Mouse (Mus musculus) cerebellum, adult 11-12 months (tissue): ENCODE measurements around the gene Efemp2.

ENCODE experiments used
- DNase-seq: peaks from one replicate; pipeline ENCODE4 v3.0.0; 2022

Efemp2 gene

DNA sequence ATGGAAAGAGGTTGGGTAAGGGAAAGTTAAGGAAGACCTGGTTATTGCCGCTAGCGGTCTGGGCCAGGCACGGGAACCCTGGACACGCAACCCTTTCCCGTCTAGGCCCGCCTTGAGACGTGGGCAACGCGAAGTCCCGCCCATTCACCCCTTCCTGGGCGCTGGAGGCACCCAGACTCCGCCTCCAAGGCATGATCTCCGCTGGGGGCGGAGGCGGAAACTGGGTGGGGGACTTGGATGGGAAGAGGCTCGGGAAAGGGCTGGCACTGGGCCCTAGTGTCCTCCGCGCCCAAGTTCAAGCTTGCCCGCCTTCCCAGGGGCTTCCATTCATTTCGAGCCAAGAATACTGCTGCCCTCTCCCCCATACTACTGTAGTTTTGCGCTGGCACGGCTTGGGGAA, at the start of gene Efemp2:
TSS of gene Efemp2 (plus strand) at position 235 of the 400 bp plus-strand sequence.
- DNase-seq = peak; percentile 79

DNA sequence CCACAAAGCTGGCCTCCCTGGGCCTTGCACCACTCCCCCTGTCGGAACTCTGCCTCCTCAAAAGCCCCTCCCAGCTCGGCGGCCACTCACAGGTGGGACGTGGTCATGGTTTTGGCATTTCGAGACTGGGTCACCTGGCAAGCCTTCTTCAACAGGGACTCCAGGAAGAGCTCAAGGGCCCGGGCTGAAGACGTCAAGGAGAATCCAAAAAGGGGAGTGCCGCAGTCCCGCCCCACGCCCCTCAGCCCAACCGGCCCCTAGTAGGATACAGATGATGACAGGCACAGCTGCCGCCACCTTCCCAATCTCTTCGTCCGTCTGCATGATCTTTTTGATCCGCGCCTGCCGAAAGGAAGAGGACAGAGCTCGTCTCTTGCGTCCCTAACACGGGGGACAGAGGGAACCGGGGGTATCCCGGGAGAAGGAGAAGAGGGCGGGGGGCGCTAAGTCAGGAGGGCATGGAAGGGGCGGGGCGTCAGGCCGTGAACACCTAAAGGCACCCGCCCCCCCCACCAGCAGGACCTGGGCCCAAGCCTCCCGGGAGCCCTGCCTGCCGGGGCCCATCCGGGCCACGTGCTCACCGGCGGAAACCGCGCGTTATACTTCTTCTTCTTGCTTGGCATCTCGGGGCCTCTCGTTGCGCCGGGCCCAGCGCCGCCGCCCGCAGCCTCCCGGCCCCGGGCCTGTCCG, 49.5 kb upstream of the Efemp2 start:
- DNase-seq = peak; percentile 86

DNA sequence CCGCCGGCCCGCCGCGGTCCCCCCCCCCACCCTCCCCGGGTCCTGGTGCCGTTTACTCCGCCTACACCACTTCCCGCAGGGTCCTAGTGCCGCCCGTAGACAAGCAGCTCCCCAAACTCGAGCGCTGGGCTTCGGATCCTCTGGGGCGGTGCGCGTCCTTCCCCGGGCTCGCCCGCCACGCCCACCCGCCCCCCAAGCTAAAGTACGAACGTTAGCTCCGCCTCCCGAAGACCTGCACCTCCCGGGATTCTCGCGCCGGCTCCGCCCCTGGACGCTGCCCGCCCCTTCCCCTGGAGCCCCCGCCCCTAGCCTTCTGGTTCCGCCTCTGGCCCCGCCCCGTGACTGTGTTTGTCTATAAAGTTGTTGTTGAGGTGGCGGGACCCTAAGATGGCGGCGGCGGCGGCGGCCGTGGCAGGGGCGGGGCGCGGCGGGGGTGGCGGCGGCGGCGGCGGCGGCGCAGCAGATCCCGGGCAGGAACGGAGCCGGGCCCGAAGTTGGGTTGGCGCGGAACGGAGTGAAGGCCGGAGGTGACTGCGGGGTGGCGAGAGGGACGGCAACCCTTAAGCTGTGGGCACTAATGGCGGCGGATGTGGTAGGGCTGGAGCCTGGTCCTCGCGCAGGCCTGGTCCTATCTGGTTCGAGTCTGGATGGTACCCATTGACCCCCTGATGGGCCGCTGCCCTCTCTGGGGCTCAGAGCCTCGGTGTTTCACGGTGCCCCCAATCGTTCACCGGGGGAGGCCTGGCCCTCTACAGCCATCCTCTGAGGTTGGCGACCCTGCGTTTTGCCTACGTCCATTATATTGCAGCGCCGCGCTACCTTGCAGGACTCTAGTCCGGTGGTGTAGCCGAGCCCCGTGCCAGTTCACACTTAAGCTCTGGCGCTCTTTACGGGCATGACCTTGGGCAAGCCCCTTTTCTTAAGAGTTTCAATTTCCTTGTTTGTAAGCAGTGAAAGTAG, 48.7 kb upstream of the Efemp2 start, which contains the start of the genes Drap1 and AI837181:
TSS of gene Drap1 (minus strand) at position 198 of the 960 bp plus-strand sequence.
TSS of gene AI837181 (plus strand) at position 363 of the 960 bp plus-strand sequence.
- peak; percentile 90 for DNase-seq

DNA sequence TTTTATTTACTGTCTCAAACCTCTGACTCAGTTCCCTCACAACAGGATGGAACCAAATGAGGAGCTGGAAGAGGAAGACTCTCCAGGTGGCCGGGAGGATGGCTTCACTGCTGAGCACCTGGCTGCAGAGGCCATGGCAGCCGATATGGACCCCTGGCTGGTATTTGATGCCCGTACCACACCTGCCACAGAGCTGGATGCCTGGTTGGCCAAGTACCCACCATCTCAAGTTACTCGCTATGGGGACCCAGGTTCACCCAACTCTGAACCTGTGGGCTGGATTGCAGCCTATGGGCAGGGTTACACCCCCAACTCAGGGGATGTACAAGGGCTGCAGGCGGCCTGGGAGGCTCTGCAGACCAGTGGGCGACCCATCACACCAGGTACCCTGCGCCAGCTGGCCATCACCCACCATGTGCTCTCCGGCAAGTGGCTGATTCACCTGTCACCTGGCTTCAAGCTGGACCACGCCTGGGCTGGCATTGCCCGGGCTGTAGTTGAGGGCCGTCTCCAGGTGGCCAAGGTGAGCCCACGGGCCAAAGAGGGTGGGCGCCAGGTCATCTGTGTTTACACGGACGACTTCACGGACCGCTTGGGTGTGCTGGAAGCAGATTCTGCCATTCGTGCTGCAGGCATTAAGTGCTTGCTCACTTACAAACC, 47.7 kb upstream of the Efemp2 start:
- DNase-seq = peak; percentile 74

DNA sequence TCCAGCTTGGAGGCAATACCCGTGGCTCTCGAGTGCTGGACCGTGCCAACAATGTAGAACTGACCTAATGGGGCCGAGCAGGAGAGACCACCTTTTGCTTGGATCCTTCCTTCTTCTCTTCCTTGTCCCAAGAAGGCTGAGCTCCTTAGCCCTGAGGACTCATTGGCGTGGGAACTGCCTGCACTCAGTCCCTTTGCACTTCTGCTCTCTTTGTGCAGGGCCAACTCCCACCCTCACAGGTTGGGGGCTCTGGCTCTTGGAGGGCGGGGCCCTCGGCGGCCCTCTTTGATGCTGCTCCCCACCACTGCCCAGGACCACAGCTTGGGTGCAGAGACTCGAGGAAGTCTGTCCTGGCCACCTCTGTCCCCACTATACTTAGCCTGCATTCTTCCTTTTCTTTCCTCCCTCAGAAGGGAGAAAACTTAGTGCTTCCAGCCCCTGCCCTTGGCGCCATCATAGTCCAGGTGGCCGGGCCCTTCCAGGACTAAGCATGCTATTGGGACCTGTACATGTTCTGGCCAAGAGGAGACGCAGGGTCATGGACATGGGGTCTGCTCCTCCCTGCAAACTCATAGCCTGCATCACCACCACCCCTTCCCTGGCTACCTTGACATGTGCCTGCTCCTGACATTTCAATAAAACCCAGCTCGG, 47.0 kb upstream of the Efemp2 start:
- peak; percentile 48 for DNase-seq

DNA sequence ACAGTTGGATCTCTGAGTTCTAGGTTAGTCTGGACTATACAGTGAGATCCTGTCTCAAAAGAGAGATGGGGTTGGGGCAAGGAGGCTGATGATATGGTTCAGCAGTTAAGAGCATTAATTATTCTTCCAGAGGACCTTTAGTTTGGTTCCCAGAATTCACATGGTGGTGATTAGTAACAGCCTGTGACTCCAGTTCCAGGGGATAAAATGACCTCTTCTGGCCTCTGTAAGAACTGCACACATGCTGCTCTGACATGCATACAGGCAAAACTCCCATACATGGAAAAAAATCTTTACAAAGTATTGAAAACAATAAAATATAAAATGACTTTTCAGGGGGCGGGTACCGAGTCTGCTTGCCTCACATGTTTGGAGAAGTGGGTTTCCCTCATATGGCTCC, 45.7 kb upstream of the Efemp2 start:
- no peak for DNase-seq

DNA sequence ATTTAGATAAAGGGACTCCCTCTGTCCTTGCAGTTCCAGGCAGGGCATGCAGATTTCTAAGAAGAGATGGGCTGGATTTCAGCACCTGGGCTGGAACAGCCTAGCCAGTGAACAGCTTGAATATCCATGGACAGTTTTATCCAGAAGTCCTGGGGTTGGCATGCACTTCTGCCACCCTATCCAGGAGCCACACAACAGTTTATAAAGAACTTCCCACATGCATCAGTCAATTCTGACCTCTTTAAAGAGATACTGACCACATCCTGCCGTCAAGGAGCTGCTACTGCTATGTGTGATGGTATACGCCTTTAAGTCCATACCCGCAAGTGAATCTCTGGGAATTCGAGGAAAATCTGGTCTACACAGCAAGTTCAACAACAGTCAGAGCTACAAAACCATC, 44.5 kb upstream of the Efemp2 start:
- DNase-seq = no peak

DNA sequence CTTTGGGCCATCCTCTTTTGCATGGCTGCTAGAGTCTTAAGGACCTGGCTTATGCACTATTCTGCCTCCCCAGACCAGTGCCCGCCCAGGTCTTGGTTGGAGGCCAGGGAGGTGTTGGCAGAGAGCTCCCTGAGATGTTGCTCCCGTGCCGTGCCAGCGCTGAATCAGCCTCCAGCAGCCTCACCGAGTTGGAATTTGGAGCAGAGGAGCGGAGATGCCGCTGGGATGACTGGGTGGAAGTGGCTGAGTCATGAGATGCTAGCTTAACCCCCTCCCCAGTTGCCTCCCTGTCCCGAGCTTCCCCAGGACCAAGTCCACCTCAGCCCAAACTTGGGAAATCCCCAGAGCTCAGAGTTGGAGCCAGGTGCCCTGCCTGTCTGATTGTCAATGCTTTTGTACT, 43.9 kb upstream of the Efemp2 start:
- DNase-seq = peak; percentile 70

DNA sequence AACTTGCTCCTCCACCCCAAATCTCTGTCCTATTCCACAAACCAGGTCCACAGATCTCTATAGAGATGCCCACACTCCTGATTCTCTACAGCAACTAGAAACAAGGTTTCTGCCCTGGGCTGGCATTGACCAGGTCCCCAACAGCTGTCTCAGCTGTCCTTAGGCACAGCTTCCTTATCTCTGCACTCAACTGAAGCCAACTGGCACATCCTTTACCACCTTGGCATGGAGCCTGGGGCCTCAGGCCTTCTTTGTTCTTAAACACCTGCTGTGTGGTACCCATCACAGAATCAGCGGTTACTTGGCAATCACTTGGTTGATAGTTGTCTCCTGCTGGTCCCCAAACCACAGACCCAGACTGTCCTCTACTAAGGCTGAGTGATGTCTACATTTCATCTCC, 43.3 kb upstream of the Efemp2 start:
- no peak for DNase-seq

DNA sequence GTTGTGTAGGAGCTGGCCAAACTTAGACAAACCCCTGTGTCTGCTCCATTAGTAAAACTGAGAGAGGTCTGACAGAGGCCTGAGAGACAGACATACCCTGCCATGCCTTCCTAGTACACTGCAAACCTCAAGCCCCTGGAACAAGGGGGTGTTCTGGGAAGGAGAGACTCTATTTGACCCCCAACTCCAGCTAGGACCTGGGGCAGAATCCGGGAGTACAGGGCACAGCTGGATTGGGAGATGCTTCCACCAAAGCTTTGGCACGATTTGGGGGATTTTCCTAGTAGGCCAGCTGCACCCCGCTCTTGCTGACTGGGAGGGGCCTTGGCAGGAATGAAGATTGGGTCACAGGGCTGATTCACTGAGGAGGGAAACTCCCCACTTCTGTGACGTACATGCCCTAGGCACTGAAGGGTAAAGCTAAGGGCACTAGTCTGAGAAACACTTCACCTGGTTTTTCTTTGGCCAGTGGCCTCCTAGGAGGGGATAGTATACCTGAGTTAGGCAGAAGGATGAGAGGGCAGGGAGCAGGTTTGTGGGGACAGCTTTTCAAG, 41.8 kb upstream of the Efemp2 start:
- DNase-seq = no peak

DNA sequence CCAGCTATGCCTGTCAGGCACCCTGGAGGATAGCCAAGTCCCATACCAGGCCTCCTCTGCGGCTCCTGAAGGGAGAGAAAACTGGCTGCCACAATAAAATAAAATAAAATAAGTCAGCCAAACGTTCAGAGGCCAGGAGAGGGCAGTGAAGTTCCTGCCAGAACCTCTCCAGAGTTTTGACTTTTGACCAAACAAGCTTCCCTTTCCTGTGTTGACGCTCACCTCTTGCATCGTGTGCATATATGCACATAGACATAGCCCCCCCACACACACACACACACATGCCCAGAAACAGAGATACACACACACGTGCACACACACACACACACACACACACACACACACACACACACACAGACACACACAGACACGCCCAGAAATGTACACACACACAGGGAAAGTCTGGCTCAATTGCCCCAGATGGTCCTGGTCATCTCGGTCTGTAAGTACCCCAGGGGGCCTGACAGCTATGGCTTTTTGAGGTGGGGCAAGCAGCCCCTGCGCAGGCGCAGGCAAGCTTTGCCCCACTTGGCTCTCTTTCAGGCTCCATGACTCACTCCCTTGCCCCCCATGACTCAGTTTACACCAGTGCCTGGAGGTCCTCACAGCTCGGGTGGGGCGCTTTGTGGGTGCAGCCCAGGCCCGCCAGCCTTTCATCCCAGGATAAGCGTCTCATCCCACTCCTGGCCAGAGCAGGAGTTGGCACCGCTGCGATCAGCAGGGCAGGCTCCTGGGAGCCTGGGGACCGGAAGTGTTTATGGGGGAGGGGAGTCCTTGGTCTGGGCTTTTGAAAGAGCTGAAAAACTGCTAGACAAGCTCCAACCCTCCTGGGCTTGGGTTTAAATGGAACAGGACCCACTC, 40.5 kb upstream of the Efemp2 start:
- peak; percentile 58 for DNase-seq

DNA sequence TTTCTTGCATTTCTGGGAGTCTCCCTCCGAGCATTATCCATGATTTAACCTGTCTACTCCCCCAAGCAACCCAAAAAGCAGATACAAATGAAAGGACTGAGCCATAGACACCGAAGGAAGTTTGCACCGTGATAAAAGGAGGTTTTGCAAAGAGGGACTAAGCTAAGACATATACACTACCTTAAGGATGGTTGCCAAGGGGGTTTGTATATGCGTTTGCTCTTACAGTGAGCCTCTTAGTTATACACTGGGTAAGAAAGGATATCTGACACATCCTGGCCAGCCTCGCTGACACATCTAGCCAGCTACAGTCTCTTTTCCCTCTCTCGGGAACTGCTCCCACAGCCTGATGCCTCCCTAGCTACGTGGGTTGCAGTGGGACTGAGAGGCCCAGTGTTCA, 39.8 kb upstream of the Efemp2 start:
- DNase-seq = no peak

DNA sequence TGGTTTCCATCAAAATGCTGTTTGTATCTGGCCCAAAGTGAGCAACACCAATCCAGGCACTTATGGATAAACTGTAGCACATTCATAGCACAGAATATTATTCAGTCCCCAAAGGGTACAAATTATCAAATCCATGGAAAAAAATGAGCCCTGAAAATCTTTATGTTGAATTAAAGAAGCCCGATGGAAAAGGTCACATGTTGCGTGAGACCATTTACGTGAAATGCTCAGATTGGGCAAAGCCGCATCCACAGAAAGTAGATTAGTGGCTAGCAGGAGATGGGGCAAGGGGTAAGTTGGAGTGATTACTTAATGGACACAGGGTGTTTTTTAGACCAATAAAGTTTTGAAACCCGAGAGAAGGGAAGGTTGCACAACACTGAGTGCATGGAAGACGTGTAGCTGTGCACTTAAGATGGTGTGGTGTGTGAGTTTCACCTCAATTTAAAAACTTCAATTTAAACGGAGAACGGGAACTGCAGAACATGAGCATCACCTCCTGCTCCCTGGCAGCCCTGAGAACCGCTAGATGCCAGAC, 29.3 kb upstream of the Efemp2 start:
- no peak for DNase-seq

DNA sequence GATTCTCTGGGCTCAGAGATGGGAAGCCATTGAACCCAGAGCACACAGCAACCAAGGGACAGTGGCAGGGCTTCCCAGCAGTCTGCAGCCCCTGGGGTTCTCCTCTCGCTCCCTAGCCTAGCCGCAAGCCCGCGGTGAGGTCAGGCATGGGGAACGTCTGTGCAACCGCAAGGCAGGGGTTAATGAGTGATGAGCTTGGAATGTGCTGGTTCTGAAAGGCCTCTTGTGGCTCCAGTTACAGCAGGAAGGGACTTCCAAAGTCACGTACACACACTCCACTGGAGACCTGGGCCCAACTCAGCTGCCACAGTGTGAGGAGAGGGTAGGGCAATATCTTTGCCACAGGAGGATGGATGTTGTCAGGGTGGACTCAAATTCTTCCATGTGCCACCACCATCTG, 28.8 kb upstream of the Efemp2 start:
- peak; percentile 3 for DNase-seq

DNA sequence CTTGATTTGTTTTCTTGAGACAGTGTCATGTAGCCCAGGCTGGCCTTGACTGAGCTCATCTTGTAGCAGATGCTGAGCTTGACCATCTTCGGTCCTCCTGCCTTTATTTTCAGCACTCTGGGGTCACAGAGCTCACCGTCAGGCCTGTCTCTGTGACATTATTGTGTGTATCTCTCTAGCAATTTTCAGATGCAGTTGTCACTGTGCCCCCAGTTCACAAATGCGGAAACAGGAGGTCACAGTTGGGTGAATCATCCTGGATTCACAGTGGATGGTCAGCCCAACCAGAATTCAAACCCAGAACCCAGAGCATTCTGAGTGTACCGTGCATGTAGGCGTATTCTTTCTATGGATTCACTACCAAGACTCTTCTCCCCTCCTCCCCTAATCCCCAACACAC, 28.0 kb upstream of the Efemp2 start:
- DNase-seq = no peak

DNA sequence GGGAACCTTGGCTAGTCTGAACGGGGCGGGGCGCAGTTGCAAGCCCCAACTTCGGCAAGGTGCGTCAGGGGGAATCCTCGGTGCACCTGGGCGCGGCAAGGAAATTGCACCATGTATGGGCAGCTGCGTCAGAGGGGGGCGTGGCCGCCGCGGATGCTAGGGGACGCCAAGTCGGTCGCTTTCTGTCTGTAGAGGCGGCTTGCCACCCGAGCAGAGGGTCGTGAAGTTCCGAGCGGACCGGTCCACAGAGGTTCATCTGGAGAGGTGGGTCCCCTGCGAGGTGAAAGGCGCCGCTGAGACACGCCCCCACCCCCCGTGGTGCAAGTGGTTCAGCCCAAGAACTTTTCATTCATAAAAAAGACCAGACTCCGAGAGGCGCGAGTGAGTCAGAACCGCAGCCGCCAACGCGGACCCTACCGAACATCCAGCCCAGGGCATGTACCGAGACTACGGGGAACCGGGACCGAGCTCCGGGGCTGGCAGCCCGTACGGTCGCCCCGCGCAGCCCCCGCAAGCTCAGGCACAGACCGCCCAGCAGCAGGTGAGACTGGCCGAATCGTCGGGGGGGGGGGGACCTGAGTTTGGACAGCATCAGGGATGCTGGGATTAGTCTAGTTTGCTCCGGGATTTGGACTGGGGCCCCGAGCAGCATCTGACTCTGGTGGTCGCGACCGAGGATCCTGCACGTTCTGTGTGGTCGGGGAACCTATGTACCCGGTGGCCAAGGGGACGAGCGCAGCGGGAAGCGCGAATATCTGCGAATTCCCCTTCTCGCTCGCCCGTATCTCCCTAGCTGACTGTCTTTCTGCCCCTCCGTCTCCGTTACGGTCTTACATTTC, 26.0 kb upstream of the Efemp2 start, which contains the start of gene Fosl1:
TSS of gene Fosl1 (plus strand) at position 33 of the 839 bp plus-strand sequence.
- peak; percentile 72 for DNase-seq

DNA sequence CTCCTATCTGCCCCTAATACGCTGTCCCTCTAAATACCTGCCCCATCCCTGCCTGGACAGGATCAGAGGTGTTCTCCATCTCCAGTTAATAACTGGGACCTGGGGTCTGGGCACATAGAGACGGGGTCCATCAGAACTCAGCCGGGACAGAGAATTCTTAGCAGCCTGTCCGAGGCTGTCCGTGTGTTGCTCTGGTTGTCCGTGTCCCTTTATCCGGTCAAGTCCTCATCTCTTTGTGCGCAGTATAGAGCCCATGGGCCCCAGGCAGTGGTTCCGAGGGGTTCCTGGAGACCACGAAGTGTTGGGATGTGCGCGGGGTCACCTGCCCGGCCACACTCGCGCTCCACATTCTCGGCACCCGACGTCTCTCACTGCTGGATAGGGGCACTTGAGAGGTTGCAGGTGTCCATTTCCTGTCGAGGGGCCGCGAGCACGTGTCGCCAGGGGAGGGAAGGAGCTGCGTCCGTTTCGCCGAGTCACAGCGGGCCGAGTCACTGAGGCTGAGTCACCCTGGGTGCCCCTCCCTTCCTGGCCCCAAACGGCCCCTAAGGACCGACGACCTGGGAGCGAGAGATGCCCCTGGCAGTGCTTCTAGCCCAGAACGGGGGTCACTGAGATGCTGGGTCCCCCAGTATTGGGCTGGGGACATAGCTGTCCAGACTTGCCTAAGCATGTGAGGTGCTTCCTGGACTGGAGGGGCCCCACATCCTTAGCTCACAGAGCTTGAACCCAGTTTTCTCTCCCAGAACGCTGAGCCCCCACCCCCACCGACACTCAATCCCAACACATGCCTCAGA, 25.2 kb upstream of the Efemp2 start:
- no peak for DNase-seq

DNA sequence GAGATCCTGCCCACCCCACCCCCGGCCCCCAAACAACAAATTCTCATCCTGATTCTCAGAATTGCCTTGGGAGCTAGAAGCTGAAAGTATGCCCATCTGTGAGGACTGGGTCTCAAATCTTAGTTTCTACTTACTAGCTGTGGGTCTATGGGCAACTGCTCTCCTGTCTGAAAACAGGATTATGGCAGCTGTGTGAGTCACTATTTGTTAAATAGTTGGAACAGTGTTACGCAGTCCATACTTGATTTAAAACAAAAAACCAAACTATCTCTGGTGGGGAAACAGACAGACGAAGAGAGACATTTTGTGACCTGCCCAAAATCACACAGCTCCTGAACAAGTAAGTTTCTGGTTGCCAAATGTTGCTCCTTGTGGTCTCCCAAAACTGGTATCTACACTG, 24.1 kb upstream of the Efemp2 start:
- no peak for DNase-seq

DNA sequence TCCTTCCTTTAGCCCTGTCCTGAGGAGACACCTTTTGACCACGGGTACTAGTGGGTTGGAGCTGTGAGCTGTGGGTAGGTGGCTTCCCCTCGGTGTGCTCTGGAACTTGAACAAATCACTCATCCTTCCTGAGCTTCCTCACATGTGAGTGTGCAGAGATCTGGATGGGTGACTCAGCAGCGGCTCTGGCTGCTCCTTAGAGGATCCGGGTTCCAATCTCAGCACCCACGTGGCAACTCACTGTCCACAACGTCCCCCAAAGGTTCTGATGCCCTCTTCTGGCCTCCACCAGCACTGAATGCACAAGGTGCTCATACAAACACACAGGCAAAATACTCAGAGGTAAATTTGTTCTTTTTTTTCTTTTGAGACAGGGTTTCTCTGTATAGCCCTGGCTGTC, 22.0 kb upstream of the Efemp2 start:
- no peak for DNase-seq
